Mouse (Mus musculus) liver, embryonic 12.5 days (tissue): ENCODE measurements around the gene Ooep. TPM values are rescaled to one million over a fixed set of nuclear protein-coding genes. Genes with fewer than 3 reads are reported as not detected.
"Not testable (repeated sequence)": the region's sequence is repeated elsewhere in the genome, so short reads cannot be mapped to it uniquely, and the experiment has no call there.

Source experiments
- ATAC-seq: fragments of 200-750 bp; cut with Nextera tagmentation; 2 replicates; pipeline ENCODE4 v1.8.0; 2017; ENCODE audit warnings: moderate number of reproducible peaks, mild to moderate bottlenecking, moderate library complexity
- H3K27ac ChIP-seq: fragments of 300-500 bp; sonication (generic); 2 replicates; pipeline ENCODE4 v1.5.1; 2016; ENCODE audit warnings: mild to moderate bottlenecking
- H3K27me3 ChIP-seq: fragments of 300-500 bp; sonication (generic); replicated peaks from 2 replicates; pipeline ENCODE4 v1.6.1; 2016; ENCODE audit warnings: mild to moderate bottlenecking, moderate library complexity
- H3K36me3 ChIP-seq: fragments of 300-500 bp; sonication (generic); 2 replicates; pipeline ENCODE4 v1.6.1; 2016; ENCODE audit warnings: mild to moderate bottlenecking, moderate library complexity
- H3K4me1 ChIP-seq: fragments of 300-500 bp; sonication (generic); 2 replicates; pipeline ENCODE4 v1.6.1; 2016
- H3K4me2 ChIP-seq: fragments of 300-500 bp; sonication (generic); 2 replicates; pipeline ENCODE4 v1.6.1; 2016; ENCODE audit warnings: mild to moderate bottlenecking, moderate library complexity
- H3K4me3 ChIP-seq: fragments of 300-500 bp; sonication (generic); 2 replicates; pipeline ENCODE4 v1.5.1; 2016; ENCODE audit warnings: mild to moderate bottlenecking, moderate library complexity
- H3K9ac ChIP-seq: fragments of 300-500 bp; sonication (generic); 2 replicates; pipeline ENCODE4 v1.6.1; 2016; ENCODE audit warnings: mild to moderate bottlenecking, moderate library complexity
- H3K9me3 ChIP-seq: fragments of 300-500 bp; sonication (generic); replicated peaks from 2 replicates; pipeline ENCODE4 v1.6.1; 2016; ENCODE audit warnings: mild to moderate bottlenecking, moderate library complexity
- WGBS: fragments of 180-500 bp; shearing (Covaris S2); methylation state at CpG from one replicate; pipeline ENCODE4 v1.1.7; 2016; ENCODE audit not compliant: insufficient replicate concordance; 5-methylcytosine and 5-hydroxymethylcytosine counted together
- polyA plus RNA-seq: library from polyadenylated mRNA; unstranded; fragments of >200 nt; fragmentation: Nextera tagmentation; extraction: Ambion mirVana; gene quantifications from 2 replicates; pipeline ENCODE4 v1.2.1, GENCODE M21; 2016

The Ooep gene
- polyA plus RNA-seq, 1 experiment from 2014 or later = not detected

DNA sequence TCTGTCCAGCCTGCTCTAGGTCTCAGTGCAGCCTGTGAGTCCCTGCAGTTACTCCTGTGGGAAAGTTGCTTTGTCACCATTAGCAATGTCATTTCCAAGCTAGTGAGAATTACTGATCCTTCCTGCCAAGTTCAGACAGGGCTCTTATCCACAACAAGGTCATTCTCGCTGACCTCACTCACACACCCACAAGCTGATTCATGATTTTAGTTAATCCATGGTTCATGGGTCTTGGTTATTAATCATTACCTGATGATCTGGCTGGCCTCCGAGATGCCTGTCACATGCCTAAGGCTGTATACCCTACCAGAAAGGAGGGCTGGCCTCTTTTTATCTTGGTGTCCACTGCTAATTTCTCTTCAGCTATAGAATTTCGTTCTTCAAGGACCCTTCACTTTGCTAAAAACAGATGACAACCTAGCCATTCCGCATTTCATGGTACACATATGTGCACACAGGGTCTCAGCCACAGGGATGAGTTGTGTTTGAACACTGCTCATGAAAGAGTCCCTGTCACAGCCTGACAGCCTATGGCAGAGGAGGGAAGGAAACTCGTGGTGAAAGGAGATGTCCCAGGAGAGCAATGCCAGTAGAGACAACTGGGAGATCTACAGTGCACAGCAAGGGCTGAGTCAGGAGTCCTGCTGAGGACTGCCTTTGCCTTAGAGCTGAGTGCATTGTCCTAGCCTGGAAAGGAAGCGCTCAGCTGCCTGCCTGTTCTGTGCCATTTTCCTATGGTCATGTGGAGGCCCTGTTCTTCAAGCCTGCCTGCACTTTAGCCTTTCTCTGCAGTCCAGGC, 30.1 kb downstream of the Ooep start:
- not testable (repeated sequence) for H3K9ac ChIP-seq, H3K4me2 ChIP-seq, ATAC-seq, H3K4me1 ChIP-seq, H3K27me3 ChIP-seq, H3K4me3 ChIP-seq, H3K27ac ChIP-seq, H3K9me3 ChIP-seq, H3K36me3 ChIP-seq
- 43% methylated on average over 6 of the region's 6 CpGs for WGBS

DNA sequence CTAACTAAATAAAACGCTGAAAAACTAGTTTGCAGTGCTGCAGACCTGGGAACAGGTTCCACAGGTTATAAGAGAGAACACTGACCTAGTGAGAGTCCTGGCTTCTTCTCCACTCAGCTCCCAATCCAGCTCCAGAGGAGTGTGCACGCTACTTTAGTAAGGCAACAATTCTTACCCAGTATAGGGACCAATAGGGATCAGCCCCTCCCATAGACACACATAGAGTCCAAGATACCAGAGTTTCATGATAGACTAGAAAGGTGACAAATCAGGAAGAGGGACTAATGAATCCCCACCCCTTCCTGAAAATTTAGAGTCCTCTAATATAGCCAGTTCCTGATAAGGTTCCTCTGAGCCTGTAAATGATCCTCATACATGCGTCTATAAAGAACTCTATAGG, 31.5 kb downstream of the Ooep start:
- Histone ChIP-seq H3K4me3 (no peak overlapping the region), H3K9me3 (no peaks in the 10 kb centered on the region), H3K4me1 (no peaks in the 10 kb centered on the region), H3K9ac (no peak overlapping the region), H3K27me3 (no peaks in the 10 kb centered on the region), H3K36me3 (no peaks in the 10 kb centered on the region), H3K27ac (no peak overlapping the region), H3K4me2 (no peak overlapping the region)
- 42% methylated on average over 3 of the region's 3 CpGs for WGBS
- no peak for ATAC-seq

DNA sequence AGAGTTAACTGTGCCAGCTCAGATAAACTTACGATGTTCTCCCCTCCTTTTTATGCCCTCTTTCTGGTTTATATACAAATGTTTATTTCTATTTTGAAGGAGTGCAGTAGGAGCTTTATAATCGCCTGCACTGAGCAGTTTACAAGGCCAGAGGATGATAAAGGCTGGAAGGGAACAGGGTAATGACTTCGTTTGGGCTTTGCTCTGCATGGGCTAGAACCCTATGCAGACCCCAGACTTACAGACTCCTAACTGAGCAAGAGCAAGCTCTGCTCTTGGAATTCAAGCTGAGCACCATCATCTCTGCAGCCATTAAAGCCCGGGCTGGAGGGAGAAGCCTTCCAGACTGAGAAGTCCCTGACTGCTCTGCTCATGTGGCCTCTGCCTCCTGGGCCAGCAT, 33.3 kb downstream of the Ooep start:
- not testable (repeated sequence) for H3K27me3 ChIP-seq, H3K9ac ChIP-seq, ATAC-seq, H3K36me3 ChIP-seq, H3K9me3 ChIP-seq, H3K4me1 ChIP-seq, H3K27ac ChIP-seq, H3K4me3 ChIP-seq, H3K4me2 ChIP-seq
- WGBS = 59% methylated on average over 4 of the region's 4 CpGs

DNA sequence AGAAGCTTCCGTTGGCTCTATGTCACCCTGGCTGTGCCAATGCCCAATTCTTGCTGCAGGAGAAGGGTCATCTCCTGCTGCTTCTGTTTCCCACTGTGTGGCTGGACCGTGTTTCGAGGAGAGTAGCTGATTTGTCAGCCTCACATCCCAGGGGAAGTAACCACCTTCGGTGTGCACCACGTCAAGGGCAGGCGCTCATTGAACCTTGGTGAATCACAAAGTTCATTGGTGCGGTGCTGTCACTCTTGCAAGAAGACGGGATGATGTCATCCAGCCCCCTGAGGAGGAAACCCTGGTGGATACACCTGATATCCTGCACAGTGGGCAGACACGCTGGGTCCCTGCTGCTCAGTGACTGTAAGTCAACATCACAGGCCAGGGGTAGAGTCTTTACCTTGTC, 35.5 kb downstream of the Ooep start:
- not testable (repeated sequence) for H3K36me3 ChIP-seq, ATAC-seq, H3K27ac ChIP-seq, H3K27me3 ChIP-seq, H3K4me1 ChIP-seq, H3K9ac ChIP-seq, H3K4me2 ChIP-seq, H3K4me3 ChIP-seq, H3K9me3 ChIP-seq
- WGBS = 69% methylated on average over 9 of the region's 9 CpGs

DNA sequence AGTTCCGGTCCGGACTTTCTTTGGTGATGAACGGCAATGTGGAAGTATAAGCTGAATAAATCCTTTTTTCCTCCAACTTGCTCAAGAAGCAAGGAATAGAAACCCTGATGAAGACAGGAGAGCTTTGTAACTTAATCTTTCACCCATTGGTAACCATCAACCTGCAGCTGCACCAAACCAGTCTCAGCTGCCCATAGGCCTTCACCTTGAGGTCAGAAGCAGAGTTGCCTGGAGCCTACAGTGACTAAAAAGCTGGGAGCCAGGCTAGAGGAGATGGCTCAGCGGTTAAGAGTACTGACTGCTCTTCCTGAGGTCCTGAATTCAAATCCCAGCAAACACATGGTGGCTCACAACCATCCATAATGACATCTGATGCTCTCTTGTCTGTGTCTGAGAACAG, 36.0 kb downstream of the Ooep start:
- not testable (repeated sequence) for ATAC-seq, H3K9ac ChIP-seq, H3K27me3 ChIP-seq, H3K4me1 ChIP-seq, H3K4me3 ChIP-seq, H3K4me2 ChIP-seq, H3K27ac ChIP-seq, H3K9me3 ChIP-seq, H3K36me3 ChIP-seq
- 65% methylated on average over 4 of the region's 4 CpGs for WGBS

DNA sequence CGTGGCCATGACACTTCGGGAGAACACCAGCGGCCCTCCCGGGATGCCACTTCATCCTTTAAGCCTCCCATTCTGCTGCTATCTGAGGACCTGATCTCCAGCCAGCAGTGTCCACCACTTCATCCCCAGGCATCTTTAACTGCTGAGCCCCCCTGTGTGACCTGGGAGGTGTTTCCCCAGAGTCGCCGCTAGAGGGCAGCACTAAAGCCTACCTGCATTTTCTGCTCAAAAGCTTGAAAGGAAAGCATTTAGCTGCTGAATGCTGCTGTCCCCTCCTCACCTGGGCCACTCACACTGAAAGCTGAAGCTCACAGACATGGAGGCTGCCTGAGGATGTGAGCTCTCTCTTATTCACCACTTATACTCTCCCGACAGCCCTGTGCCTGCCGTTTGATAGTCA, 38.2 kb downstream of the Ooep start:
- H3K4me3 ChIP-seq, H3K4me1 ChIP-seq, H3K36me3 ChIP-seq, H3K27ac ChIP-seq, ATAC-seq, H3K9me3 ChIP-seq, H3K27me3 ChIP-seq, H3K9ac ChIP-seq, H3K4me2 ChIP-seq: not testable (repeated sequence)
- WGBS = 17% methylated on average over 8 of the region's 8 CpGs

DNA sequence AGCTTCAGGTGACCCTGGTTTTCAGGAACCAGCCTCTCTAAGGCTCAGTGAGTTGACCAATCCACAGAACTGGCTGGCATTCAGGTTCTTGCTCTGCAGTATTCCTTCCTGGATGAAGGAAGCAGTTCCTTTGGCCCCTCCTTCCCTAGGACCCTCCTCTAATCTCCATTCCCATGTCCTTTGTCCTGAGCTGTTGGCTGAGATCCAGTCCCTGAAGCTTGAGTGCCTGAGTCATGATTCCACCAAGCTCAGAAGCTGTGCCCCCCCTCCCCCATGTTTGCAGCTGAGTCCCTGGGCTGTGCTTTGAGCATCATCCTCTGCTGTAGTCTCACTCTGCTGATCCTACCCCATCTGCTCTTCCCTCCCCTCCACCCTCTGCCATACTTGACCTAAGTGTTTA, 41.5 kb downstream of the Ooep start:
- H3K27me3 ChIP-seq, H3K27ac ChIP-seq, H3K4me1 ChIP-seq, H3K36me3 ChIP-seq, ATAC-seq, H3K9ac ChIP-seq, H3K4me3 ChIP-seq, H3K9me3 ChIP-seq, H3K4me2 ChIP-seq: not testable (repeated sequence)

DNA sequence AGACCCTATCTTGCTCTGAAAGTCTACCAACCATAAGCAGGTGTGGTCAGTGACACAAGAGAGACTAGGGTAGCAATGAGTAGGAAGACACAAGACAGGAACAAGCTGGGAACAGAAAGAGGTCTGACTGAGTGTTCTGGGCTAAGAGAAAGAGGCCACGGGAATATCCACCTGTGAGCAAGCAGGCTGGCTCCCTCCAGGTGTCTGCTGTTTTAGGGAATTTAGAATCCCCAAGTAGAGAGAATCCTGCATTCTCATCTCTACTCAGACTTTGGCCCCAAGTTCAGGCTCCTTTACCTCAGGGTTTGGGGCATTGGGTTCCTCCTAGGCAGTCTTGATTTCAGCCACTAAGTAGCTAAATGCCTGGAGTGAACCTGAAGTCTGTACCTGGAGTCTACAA, 51.2 kb downstream of the Ooep start, which contains the start of gene Omt2b:
Gene Omt2b, plus strand, starts transcription at position 301 of the 400 bp plus-strand sequence.
- not testable (repeated sequence) for H3K36me3 ChIP-seq, H3K27ac ChIP-seq, H3K9me3 ChIP-seq, H3K4me2 ChIP-seq, H3K27me3 ChIP-seq, ATAC-seq, H3K4me1 ChIP-seq, H3K9ac ChIP-seq, H3K4me3 ChIP-seq
- 45% methylated on average over 1 of the region's 1 CpGs for WGBS

Other genes with a start within 250 kb of the Ooep start
- 20.0 and 22.1 TPM in 2 replicates for gene Gsta4, start 196.0 kb downstream of the Ooep start, polyA plus RNA-seq
- gene Gsta1, start 148.1 kb downstream of the Ooep start, polyA plus RNA-seq = not detected in 2 replicates
- gene Gm3776, start 121.6 kb downstream of the Ooep start, polyA plus RNA-seq = not detected in 2 replicates
- gene Gm10639, start 88.8 kb downstream of the Ooep start, polyA plus RNA-seq = not detected in 2 replicates
- gene Omt2a, start 63.9 kb downstream of the Ooep start, polyA plus RNA-seq = not detected in 2 replicates
- gene Omt2b, start 51.1 kb downstream of the Ooep start, polyA plus RNA-seq = not detected in 2 replicates
- 0.18 TPM in 1 of 2 replicates, not detected in the other for gene Gsta2, start 22.9 kb downstream of the Ooep start, polyA plus RNA-seq
- not detected in 2 replicates for gene Dppa5a, start 10.5 kb downstream of the Ooep start, polyA plus RNA-seq
- gene Ddx43, start 17.1 kb upstream of the Ooep start, polyA plus RNA-seq = not detected in 2 replicates
- gene Cgas, start 64.5 kb upstream of the Ooep start, polyA plus RNA-seq = 1.4 and 1.5 TPM in 2 replicates
- 29.3 and 33.3 TPM in 2 replicates for gene Mto1, start 69.5 kb upstream of the Ooep start, polyA plus RNA-seq
- 1.0 and 1.1 TPM in 2 replicates for gene Gm17324, start 70.1 kb upstream of the Ooep start, polyA plus RNA-seq
- gene Eef1a1, start 110.4 kb upstream of the Ooep start, polyA plus RNA-seq = 2,705 and 2,706 TPM in 2 replicates
- gene Slc17a5, start 209.3 kb upstream of the Ooep start, polyA plus RNA-seq = 5.6 and 6.0 TPM in 2 replicates
- 0.38 and 0.50 TPM in 2 replicates for gene Cd109, start 236.8 kb upstream of the Ooep start, polyA plus RNA-seq